Mouse (Mus musculus) layer of hippocampus, adult 8-10 months (tissue): Measurements from ENCODE around the gene Nphp4. TPM values are rescaled to one million over a fixed set of nuclear protein-coding genes. Genes with fewer than 3 reads are reported as not detected.
"Not testable (repeated sequence)": the region's sequence is repeated elsewhere in the genome, so short reads cannot be mapped to it uniquely, and the experiment has no call there.

ENCODE experiments used
- DNase-seq, 2 experiments: peaks; one replicate each; pipeline ENCODE4 v3.0.0; 2022; ENCODE audit warnings: low spot score in 2 of 2
- total RNA-seq, 4 experiments: library from RNA; stranded (reverse); gene quantifications; 2 replicates each; pipeline ENCODE4 v1.2.4; 2022

The Nphp4 gene
- total RNA-seq, 4 experiments from 2014 or later: 27.9 to 32.3 (median 29.3) TPM

DNA sequence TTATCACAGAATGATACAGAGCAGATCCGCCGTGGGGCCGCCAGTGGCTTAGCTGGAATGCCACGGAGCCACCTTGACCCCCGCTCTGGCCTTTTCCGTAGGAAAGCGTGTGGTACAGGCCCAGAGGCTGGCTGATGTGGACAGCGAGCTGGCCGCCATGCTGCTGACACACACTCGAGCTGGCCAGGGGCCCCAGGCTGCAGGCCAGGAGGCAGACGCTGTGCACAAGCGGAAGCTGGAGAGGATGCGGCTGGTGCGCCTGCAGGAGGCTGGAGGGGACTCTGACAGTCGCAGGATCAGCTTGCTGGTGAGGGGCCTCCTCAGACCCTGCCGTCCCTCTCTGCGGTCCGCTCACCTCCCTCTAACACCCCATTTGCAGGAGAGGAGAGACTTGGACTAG, 77.9 kb downstream of the Nphp4 start:
- no peak for DNase-seq

DNA sequence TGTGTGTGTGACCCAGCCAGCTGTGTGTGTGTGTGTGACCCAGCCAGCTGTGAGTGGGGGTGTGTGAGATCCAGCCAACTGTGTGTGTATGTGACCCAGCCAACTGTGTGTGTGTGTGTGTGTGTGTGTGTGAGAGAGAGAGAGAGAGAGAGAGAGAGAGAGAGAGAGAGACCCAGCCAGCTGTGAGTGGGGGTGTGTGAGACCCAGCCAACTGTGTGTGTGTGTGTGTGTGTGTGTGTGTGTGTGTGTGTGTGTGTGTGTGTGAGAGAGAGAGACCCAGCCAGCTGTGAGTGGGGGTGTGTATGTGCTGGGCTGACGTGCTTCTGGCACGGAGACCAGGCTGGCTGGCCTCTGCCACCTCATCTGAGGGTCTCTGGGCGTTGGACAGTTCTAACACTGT, 79.3 kb downstream of the Nphp4 start:
- DNase-seq: not testable (repeated sequence)

DNA sequence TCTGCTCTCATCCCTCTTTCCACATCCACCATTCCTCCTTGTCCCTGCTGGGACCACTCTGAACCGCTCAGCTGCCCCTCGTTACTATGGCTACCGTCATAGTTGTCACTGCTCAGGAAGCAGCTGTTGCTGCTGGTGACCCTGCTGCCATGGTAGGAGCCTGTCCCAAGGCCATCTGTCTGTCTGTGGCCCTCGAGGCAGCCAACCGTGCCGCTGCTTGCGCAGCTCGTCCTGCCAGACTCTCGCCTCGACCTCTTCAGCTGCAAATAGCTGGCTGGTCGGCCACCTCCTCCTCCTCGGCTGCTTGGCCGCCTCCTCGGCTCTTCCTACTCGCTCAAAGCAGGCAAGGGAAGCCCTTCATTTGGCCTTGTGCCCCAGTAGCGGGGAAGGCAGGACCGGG, 81.7 kb downstream of the Nphp4 start:
- no peak for DNase-seq

DNA sequence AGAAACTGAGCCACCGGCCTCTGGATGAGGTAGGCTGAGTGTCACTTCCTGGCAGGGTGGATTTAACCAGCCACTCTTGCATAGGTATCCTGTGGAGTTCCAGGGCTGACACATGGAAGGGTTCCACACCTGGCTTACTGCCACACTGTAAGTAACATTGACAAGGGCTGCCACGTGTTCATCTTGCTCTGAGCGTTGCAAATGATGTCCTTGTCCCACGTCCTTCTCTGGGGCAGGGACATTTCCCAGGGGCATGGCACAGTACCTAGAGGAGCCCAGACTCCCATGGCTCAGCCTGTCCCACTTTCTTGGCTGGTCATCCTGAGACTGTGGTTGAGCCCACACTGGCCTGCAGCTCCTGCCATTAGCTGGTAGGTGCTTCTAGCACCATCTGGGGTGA, 91.5 kb downstream of the Nphp4 start:
- no peak for DNase-seq

DNA sequence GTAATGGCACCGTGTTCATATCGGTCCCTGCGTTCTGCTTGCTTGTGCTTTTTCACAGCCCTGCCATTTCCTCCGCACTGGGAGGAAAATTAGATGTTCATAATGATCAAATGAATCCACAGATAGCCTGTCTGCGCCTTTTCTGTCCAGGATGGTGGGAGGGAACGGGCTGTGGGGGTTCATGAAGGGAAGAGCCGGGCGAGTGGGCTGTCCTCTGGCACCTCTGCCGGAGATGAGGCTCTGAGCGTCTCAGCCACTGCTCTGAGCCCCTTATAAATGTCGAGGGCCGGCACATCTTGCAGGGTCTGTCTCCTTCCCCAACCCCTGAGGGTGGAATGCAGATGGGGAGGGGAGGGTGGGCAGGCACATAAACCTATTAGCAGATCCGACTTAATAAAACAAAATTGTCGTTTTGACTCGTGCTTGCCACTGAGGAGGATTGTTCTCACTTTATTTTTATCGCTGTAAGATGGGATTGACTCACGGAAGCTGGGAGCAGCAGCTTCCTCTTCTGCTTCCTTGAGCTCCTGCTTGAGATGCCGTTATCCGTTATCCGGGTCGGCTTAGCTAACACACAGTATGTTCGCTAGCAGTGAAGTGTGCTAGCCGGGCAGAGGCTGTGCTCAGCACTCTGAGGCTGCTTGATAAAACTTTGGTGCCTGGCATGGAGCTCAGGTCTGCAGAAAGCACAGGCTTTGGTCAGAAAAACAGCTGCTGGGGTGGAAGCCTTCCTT, 92.3 kb downstream of the Nphp4 start:
- DNase-seq: no peak

DNA sequence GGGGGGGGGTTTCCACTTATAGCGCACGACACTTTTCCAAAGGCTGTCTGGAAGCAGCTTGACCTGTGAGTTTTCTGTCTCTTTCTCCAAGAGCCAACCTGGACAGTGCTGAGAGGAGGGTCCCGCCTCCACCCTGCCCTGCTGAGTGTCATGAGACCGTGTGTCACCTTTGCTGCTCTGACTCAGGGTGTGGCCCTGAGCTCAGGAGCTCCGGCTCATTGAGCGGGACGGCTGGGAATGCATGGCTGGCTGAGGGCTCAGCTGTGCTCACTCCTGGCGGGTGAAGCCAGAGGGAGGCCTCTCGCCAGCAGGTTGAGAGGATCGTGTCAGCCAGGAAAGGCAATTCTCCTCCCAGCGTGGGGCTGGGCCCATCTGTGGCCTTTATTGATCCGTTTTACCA, 97.8 kb downstream of the Nphp4 start:
- DNase-seq: no peak

DNA sequence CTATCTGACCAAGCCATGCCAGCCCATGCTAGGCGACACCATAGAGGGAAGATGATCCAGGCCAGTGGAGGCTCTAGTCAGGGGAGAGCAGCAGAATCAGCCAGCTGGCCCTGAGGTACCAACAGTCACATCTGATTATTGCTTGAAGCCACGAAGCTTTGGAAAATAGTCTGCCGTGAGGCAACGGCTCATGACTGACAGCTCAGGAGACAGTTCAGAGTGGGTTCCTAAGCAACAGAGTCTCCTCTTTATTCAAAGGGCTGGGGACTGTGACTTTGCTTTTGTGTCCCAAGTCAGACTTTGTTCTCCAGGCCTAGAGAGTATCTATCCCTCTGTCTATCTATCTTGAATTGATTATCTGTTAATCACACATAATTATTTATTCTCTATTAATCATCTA, 100.3 kb downstream of the Nphp4 start:
- no peak for DNase-seq

DNA sequence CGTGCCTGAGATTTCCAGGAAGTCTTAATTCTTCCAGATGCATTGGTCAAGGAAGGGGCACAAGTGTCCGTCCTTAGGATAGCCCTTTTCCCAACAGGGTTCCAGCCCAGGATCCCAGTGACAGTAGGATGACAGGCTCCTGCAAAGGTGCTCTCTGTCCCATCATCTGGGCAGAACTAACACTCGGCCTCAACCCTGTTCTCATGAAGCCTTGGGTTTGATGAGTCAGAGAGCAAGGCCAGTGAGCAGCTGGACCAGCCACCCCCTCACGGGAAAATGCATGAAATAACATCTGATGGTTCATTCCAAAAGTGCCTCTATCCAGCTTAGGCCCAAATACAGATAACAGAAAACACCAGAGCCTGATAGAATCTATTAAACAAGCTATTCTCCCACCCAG, 103.5 kb downstream of the Nphp4 start:
- DNase-seq: no peak

DNA sequence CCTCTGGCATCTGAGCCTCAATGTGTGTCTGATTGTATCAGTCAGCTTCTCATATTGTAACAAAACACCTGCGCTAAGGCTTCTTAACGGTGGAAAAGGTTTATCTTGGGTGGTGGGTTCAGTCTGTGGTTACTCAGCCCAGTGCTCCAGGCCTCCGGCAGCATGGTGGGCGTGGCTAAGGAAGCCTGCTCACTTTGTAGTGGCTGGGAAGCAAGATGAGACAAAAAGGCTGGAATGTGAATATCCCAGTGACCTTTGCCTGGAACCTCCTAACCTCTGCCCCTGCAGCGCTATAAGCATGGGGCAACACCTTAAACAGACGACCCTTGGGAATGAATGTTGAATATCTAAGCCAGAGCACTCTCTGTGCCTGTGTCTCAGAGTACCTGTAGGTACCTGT, 105.7 kb downstream of the Nphp4 start:
- DNase-seq: no peak

DNA sequence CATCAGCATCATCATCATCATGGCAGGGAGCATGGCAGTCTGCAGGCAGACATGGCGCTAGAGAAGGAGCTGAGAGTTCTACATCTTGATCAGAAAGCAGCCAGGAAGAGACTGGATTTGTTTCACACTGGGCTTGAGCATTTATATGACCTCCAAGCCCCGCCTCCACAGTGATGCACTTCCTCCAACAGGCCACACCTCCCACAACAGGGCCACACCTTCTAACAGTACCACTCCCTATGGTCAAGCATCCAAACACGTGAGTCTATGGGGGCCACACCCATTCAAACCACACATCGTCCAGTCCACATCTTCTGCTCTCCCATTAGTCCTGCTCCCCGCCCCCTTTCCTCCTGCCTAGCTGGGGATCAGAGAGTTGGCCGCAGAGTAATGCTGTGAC, 107.1 kb downstream of the Nphp4 start:
- no peak for DNase-seq

DNA sequence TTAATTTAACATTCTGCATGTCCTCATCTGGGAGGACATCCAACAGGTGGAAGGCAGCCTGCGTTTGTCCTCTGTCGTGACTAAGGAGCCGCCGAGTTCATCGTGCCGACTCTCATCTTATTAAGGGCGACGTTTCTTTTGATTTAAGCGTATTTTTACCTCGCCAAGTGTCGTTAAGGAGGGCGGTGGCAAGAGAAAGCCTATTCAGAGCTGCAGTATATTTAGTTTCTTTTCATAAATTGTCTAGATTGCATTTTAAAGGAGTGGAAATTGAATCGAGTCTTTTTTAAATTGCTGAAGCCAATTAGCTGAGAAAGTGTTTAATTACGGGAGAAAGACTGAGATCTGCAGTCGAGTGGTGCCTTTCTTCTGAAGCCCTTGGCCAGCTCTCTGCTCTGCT, 109.0 kb downstream of the Nphp4 start:
- no peak for DNase-seq

DNA sequence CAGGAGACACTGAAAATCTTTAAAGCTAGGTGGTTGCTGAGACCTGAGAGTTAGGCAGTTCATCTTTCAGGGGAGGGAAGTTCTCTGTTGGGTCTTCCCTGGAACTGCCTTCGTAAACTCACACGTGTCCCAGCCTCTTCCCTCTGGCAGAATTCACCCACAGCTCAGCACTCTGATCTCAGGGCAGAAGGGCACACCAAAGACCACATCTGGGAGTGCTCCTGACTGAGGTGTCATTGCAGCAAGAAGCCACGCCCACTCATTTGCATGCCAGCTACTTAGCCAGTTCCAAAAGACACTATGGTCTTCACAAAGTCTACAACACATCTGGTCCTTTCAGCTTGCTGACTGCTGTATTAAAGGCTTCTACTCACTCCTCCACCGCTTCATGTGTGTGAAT, 109.7 kb downstream of the Nphp4 start:
- no peak for DNase-seq

DNA sequence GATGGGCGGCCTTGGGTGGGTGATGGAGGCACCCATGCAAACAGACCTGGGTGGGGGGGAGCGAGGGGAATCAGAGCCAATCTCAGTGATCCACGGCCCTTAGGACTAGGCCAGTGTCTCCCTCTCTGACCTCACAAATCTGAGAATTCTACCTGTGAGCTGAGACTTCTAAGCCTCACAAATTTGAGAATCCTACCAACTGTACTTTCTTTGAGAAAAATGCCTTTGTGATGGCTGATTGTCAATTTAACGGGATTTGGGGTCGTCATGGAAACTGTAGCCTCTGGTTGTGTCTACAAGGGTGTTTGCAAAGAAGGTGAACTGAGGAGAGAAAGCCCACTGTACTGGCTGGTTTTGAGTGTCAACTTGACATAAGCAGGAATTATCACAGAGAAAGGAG, 127.8 kb downstream of the Nphp4 start:
- no peak for DNase-seq

DNA sequence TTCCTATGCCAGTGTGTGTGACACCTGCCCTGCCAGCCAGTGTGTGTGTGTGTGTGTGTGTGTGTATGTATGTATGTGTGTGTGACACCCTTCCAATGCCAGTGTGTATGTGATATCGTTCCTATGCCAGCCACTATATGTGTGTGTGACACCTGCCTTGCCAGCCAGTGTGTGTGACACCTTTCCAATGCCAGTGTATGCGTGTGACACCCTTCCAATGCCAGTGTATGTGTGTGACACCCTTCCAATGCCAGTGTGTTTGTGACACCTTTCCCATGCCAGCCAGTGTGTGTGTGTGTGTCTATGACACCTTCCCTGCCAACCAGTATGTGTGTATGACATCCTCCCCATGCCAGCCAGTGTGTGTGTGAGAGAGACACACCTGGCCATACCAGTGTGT, 132.7 kb downstream of the Nphp4 start:
- no peak for DNase-seq

DNA sequence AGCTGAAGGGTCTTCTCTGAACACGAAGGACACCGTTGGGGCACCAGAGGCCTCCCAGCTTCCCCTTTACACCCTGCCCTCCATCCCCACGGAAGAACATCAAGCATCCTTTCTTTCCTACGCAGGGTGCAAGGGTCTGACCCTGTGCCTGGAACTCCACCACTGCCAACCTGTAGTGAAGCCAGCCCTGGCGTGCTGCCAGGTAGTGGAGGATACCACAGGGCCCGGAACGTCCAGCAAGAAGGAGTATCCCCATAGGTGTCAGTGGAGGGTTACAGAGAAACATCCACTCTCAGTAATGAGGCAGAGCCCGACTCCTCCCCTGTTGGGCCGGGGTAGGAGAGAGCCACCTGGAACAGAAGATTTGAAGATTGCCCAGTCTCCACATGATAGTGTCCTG, 133.5 kb downstream of the Nphp4 start:
- no peak for DNase-seq

Other genes with a start within 250 kb of the Nphp4 start
- gene Gpr153, start 202.5 kb upstream of the Nphp4 start, total RNA-seq: 1 to 10 TPM; 5.9 to 7.2 (median 6.6) TPM
- gene Hes3, start 185.0 kb upstream of the Nphp4 start, total RNA-seq: not detected
- 10 to 100 TPM; 38.0 to 52.1 (median 47.0) TPM for gene Icmt, start 179.5 kb upstream of the Nphp4 start, total RNA-seq
- 10 to 100 TPM; 11.3 to 16.5 (median 13.8) TPM for gene Rnf207, start 157.7 kb upstream of the Nphp4 start, total RNA-seq
- gene Rpl22, start 151.0 kb upstream of the Nphp4 start, total RNA-seq: 100 to 1,000 TPM; 161 to 249 (median 201) TPM
- 100 to 1,000 TPM; 123 to 147 (median 134) TPM for gene Chd5, start 138.1 kb upstream of the Nphp4 start, total RNA-seq
- gene Kcnab2, start 1.2 kb downstream of the Nphp4 start, total RNA-seq: 100 to 1,000 TPM; 669 to 725 (median 678) TPM